Mouse (Mus musculus): Measurements from ENCODE around the gene Tbrg4.
"Not testable (repeated sequence)": the region's sequence is repeated elsewhere in the genome, so short reads cannot be mapped to it uniquely, and the experiment has no call there.

Tbrg4 gene

DNA sequence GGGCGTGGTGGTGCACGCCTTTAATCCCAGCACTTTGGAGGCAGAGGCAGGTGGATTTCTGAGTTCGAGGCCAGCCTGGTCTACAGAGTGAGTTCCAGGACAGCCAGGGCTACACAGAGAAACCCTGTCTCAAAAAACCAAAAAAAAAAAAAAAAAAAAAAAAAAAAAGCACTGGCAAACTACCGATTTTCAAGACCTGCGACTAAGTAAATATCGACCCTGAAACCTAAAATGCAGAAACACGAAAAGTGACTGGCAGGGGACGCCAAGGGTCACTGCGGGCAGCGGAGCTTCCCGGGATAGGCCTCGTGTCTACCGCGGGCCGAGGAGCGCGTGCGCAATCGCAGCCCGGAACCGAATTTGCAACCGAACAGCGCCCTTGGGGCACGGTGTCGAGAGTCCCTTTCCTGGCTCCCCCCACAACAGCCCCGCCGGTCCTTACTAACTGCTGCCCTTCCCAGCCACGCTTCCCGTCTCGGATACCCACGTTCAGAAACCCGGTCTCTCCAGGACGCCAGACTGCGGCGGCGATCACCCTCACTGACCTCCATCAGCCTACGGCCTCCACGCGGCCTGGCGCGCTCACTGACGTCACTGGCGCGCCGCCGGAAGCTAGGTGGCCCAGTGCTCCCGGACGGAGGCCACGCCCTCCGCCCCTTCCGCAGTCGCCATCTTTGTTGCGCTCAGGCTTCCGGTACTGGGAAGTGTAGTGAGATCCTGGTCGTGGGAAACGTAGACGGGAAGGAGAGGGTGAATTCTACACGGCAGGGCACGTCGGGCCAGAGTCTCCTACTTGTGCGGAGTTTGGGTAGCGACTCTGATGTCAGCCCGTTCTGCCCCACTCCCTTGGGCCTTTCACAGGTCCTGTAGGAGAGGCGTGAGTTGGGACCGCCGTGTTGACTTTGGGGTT lies at the start of gene Tbrg4:
Gene Tbrg4 (minus strand): TSS at position 590 of the 910 bp plus-strand sequence.
- peak; percentile 90 for DNase-seq (ENCODE audit: low read depth, low spot score)

DNA sequence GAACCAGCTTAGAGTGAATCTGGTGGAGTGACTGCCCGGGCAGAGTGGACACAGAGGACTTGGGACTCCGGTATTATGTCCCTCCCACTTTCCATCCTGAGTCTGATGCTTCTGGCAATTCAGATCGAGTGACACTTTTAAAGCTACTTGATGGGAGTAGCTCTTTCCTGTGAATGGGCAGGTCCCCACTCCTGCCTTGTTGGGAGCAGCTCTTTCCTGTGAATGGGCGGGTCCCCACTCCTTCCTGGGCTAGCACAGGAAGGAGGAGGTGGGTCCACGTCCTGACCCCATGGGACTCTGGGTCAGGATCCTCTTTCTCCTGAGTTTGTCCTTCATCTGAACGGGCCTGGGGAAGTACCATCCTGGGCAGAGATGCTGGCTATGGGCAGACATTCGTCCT lies 49.5 kb upstream of the Tbrg4 start:
- no peak for DNase-seq (ENCODE audit: low read depth, low spot score)

DNA sequence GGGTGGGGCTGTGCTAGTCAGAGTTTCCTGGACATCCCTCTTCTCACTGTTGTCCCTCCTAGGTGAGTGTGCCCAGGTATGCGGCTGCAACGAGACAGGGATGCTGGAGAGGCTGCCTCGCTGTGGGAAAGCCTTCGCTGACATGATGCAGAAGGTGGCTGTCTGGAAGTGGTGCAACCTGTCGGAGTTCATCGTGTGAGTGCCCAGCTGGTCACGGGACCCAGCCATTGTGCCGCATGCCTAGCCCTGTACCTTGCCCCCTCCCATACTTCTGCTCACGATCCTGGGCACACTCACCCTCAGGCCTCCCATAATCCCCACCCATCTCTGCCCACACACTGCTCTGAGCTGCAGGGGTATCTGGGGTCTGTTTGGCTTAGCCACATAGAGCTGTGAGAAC lies 48.8 kb upstream of the Tbrg4 start:
- no peak for DNase-seq (ENCODE audit: low read depth, low spot score)

DNA sequence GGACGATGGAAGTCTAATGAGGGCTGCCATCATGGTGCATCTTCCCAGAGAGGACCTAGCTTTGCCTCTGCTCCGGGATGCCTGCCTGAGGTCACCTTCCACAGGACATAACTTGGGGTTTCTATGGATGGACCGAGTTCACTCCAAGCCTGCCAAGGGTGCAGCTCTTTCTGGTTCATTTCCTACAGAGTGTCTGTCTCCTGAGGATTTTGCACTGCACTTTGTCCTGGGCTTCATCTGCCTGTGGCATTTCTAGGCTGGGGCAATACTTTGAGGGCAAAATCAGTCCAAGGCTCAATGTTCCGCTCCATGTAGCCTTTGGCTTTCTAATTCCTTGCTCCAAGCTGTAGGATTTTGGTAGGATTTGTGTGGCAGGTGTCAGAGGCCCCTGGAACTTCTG lies 45.0 kb upstream of the Tbrg4 start:
- DNase-seq (ENCODE audit: low read depth, low spot score), result no peak

DNA sequence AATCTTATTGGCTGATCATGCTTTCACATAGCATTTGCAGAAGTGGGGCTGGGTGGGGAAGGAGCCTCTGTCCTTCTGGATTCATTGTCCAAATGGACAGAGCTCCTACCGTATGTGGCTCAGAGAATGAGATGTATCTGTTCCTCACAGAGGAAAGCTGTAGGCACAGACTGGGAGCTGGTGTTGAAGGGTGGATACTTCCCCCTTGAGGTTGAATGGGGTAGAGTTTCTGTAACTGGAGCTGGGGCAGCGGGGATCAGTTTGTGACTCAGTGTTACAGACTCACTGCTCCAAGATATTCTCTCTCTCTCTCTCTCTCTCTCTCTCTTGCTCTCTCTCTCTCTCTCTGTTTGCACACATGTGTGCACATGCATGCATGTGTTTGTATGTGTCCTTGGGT lies 44.2 kb upstream of the Tbrg4 start:
- DNase-seq (ENCODE audit: low read depth, low spot score), result no peak

DNA sequence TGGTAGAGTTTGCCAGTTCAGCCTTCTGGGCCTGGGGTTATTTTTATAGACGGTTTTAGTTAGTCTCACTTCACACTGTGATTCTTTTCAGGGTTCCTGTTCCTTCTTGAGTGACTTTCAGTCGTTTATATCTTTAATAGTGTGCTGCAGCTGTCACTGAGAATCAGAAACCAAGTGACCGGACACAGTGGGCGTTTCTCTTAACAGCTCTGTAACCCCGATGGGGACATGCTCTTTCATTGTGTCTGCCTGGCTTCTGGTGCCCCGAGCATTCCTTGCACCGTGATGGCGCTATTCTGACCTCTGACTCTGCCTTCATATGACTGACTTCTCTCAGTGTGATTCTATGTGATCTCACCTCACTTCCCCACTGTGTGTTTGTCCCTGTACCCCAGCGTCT lies 43.2 kb upstream of the Tbrg4 start:
- no peak for DNase-seq (ENCODE audit: low read depth, low spot score)

DNA sequence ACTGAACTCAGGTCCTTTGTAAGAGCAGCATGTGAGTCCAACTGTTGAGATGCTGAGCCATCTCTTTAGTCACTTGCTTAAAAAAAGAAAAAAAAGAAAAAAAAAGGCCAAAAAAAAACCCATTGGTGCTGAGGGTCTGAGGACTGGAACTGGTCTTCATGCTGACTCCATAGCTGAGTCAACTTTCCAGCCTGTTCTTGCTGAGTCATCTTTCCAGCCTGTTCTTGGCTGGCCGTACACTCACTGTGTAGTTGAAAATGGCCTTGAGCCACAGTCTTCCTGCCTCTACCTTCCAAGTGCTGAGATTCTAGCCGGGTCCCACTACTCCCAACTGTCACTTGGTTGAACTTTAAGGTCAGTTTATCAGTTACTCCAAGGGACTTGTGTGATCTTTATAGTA lies 40.8 kb upstream of the Tbrg4 start:
- no peak for DNase-seq (ENCODE audit: low read depth, low spot score)

DNA sequence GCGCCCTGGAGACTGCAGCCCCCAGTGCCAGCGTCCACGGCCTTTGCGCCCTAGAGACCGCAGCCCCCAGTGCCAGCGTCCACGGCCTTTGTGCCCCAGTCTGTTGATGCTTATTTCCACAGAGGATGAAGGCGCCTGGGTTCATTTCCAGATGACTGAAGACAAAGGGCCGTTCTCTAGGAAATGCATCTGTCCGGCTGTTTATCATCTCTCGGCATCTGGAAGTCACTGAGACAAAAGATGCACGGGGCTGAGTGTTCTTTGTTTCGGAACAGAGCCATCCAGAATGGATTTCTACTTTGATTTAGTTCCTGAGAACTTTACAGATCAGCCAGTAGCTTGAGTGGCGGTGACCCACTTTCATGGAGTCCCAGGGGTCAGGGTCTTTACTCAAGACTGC lies 35.3 kb upstream of the Tbrg4 start:
- DNase-seq (ENCODE audit: low read depth, low spot score), result no peak

DNA sequence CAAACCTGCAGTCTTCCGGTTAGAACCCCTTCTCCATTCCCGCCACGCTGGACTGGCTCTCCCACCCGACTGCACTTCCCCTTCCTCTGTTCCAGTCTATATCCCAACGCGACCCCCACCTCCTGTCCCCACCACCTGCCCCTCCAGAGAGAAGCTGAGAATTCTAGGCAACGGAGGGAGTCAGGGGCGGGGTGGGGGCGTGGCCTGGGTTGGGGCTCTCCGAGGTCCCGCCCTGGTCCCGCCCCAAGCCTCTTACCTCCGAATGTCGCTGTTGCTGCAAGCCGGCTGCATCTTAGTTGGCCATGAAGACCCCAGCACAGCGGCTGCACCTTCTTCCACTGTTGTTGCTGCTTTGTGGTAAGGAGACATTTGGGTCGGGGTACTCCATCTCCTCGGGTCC lies 32.4 kb upstream of the Tbrg4 start, which contains the start of gene Ramp3:
Gene Ramp3 (plus strand): TSS at position 251 of the 400 bp plus-strand sequence.
- peak; percentile 49 for DNase-seq (ENCODE audit: low read depth, low spot score)

DNA sequence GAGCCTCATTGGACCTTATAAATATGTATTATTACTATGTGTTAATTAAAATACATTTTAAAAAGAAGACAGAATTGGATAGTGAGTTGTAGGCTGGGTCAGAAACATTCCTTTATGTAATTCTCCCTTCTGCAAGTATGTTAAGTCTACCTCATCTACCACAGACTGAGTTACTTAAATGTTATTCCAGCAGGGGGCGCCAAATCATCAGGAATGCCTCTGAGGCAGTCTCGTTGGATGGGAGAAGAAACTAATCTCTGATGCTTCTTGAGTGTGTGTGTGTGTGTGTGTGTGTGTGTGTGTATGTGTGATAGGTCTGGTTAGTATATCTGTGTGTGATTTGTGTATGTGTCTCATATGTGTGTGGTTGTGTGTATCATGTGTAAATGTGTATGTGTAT lies 29.0 kb upstream of the Tbrg4 start:
- DNase-seq (ENCODE audit: low read depth, low spot score), result peak; percentile 89

DNA sequence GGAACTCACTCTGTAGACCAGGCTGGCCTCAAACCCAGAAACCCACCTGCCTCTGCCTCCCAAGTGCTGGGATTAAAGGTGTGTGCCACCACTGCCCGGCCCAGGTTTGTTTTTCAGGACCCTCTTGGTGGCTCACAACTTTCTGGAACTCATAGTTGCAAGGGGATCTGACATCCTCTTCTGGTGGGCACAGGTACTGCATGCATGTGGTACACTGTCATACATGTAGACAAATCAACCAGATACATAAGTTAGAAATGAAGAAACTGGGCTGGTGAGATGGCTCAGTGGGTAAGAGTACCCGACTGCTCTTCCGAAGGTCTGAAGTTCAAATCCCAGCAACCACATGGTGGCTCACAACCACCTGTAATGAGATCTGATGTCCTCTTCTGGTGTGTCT lies 27.1 kb upstream of the Tbrg4 start:
- DNase-seq (ENCODE audit: low read depth, low spot score), result not testable (repeated sequence)

DNA sequence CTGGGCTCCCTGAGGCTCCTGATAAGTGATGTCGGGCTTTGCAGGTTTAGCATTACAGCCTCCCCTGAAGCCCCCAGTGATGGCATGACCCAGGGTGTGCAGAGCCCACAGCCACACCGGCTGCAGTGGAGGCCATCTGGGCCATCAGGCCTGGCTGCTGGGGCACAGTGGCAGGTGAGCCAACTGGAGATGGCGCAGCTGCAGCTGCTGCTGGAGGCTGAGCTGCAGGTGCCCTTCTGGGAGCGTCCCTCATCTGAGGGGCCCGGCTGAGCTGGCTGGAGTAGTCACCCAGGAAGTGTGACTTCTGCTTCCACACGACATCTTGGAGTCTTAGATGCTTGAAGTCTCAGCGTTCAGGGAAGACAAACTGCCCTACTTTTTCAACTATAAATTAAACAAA lies 24.7 kb upstream of the Tbrg4 start:
- no peak for DNase-seq (ENCODE audit: low read depth, low spot score)

DNA sequence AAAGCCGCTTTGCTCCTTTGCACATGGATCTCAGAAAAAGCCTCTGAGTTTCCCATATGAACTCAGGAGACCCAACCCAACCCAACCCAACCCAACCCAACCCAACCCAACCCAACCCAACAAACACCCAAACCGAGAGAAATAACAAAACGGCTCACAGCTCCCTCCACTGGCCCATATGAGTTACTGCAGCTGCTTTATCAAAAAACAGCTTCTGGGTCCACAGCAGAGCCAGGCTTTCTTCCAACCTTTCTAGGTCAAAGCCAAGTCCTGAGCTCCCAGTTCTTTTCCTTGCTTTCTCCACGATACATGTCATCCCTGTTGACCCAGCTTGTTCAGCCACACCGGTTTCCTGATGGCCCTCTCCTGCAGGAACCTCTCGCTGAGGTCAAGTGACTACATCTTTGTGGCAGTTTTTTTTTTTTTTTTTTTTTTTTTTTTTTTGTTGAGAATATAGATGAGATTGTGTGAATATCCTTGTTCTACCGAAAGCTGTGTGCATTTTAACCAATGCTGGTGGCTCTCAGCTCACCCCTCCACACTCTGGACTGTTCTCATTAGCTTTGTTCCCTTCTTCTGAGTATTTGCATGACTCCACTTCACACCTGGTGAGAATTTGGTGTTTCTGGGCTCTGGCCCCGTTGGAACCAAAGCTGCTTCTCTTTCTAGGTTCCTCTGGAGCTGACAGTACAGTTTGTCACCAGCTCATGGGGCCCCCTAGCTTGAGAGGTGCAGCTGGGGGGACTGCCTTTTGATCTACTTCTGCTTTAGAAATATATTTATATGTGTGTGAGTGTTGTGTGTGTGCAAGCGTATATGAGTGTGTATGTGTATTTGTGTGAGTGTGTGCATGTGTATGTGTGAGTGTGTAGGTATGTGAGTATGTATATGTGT lies 22.2 kb upstream of the Tbrg4 start:
- DNase-seq (ENCODE audit: low read depth, low spot score), result no peak

DNA sequence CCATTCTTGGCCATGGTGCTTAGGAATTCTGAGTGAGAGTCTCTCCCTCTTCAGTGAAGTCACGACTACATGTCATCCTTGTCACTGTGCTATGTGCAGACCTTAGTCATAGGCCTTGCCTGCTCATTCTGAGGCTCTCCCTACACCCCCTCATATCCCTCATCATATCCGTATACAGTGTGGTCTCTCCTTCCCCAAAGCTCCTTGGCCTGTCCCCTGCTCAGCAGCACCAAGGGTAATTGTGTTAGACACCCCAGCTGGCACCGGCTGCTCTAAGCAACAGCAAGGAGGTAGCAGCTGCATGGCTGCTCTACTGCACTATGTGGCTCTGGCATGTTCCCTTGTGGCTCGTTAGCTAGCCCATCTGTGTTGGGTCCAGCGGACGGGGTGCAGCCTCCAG lies 18.7 kb upstream of the Tbrg4 start:
- DNase-seq (ENCODE audit: low read depth, low spot score), result no peak

DNA sequence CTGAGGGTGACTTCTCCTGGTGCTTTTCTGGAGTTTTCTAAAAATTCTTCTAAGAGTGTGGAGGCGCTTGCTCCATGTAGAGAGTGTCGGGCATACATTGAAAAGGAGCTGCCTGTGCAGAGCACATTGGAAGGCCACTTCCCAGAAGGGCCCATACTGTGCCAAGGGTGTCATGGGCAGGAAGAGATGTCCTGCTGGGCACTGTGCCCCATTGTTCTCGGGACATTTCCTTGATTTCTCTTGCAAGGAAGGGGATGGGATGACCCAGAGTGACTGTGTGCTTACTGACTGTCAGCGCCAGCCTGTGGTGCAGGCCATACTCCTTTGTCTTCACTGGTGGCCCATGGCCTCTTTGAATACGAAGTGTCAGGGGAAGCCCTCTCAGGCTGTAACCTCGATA lies 13.2 kb upstream of the Tbrg4 start:
- DNase-seq (ENCODE audit: low read depth, low spot score), result no peak

DNA sequence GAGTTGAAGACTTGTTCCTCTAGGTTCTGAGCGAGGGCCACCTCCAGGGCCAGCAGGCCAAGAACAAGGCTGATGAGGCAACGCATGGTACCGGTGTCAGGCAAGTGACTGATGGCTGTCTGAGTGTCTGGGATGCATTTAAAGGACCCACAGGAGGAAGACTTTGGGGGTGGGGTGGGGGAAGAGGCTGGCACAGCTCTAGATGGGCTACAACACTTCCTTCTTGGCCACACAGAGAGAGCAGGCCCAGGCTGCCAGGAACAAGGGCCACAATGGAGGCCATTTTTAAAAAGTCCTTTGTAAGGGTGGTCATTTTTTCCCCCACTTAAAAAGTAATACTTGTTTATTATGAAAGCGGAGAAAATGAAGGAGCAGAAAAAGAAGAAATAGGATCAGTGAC lies 12.7 kb upstream of the Tbrg4 start, which contains the start of gene Wap:
Gene Wap (minus strand): TSS at position 101 of the 400 bp plus-strand sequence.
- no peak for DNase-seq (ENCODE audit: low read depth, low spot score)

DNA sequence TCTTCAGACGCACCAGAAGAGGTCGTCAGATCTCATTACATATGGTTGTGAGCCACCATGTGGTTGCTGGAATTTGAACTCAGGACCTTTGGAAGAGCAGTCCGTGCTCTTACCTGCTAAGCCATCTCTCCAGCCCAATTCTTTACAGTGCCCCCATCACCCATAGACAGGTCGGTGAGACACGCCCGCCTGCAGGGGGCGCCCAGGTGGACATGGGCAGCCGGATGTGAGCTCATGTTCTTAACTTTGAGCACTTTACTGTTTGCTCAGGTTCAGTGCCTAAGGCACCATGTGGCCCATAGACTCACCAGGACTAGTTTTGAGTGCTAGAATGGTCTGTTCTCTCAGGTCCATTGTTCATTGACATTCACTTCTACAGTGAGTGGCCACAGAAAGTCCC lies 10.3 kb upstream of the Tbrg4 start:
- no peak for DNase-seq (ENCODE audit: low read depth, low spot score)

DNA sequence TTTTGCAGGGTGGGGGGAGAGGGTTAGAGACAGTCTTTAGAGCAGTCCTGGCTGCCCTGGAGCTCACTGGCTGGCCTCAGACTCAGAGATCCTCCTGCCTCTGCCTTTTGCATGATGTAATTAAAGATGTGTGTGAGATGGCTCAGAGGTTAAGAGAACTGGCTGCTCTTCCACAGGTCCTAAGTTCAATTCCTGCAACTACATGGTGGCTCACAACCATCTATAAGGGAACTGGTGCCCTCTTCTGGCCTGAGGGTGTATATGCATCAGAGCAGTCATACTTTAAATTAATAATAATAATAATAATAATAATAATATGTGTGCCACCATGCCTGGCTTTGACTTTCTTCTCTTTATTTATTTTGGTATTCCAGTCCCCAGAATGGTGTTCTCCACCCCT lies 3.8 kb upstream of the Tbrg4 start:
- DNase-seq (ENCODE audit: low read depth, low spot score), result no peak

DNA sequence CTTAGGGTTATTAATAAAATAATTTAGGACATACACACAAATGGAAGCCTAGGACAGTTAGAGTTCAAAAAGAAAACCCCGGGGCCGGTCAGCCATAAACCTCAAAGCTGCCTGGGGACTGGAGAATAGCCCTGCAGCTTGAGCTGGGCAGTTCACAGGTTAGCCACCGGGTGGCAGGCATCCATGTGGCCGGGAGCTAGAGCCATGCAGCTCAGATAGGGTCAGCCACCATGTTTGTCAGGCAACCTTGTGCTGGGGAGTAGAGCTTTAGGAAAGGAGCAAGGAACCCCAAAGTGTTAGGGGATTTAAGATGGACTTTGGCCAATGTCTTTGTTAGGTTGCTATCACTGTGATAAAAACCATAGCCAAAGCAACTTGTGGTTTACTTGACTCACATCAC lies 2.7 kb upstream of the Tbrg4 start:
- no peak for DNase-seq (ENCODE audit: low read depth, low spot score)

DNA sequence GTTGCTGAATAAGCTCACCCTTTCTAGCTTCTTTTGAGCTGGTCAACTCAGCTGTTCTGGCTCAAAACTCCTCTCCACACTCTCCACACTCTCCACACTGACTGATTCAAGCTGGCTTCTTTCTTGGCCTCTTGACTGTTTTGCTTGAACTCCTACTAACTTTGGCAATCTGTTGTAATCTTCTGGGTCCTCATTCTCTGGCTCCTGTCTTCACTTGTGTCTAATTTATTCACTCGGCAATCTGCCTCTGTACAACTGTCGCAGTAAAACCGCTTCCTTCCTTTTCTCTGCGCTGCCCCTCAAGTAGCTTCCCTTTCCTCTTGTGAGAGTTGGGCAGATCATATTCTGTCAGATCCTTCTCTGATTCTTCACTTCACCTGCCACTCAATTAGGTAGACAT lies 1.9 kb upstream of the Tbrg4 start:
- DNase-seq (ENCODE audit: low read depth, low spot score), result no peak

DNA sequence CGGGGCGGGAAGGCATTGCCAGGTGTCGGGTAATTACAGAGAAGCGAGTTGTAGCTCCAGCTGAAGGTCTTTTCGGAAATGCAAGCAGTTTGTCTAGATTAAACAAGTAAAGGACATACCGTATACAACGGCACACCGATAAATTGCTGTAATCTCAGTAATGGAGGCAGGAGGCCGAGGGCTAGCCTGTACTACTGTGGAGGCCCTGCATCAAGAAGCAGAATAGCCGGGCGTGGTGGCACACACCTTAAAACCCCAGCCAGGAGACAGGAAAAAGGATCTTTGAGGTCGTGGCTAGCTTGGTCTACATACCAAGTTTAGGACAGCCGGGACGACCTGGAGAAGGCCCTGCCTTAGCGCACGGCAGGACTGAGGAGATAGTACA lies 513 bp upstream of the Tbrg4 start:
- no peak for DNase-seq (ENCODE audit: low read depth, low spot score)

DNA sequence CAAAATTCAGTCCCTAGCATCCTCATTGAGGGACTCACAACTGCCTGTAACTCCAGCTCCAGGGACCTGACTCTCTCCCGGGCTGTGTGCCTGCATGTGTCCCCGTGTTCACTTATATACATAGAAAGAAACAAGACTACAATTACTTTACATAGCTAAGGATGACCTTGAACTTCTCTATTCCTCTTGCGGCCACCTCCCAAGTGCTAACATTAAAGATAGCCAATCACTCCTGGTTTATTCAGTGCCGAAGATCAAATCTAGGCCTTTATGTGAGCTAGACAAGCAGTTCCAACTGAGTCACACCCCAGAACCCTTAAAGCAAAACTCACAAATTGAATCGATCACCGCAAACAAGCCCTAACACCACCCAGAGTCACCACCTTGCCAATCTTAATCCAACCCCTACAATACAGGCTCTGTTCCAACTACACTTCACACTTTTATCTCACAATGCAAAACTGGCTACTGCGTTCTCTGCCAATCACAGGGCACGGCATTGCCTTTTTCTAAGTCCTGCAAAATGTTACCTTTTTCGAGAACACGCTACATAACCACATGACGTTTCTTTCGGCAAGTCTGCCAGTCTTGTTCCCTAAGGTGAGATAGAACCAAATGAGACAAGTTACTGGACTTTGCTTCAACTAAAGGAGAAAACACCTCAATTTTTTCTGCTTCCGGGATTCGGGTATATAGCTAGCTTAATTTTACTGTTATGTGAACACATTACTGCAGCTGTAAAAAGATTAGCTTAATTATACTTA lies 1.1 kb downstream of the Tbrg4 start:
- DNase-seq (ENCODE audit: low read depth, low spot score), result no peak

All from retina, postnatal 7 days (tissue).